Mouse (Mus musculus): ENCODE measurements at regions not wholly inside any gene's neighbourhood (a gene's known extent, or its start where the extent isn't known, plus 50 kb on each side); places are given as distances from the start of the nearest gene placed in this dataset.

- DNase-seq, result no peak
Observed at GRCm38 (mm10) chr4:10786701-10787100, 87.6 kb upstream of the 2610301B20Rik start.

- peak; percentile 16 for DNase-seq
Observed at GRCm38 (mm10) chr4:10788306-10788705, 86.0 kb upstream of the 2610301B20Rik start.

- DNase-seq, result no peak
Observed at GRCm38 (mm10) chr4:10789141-10789540, 85.2 kb upstream of the 2610301B20Rik start.

GRCm38 (mm10) chr4:10792628-10793027 is 81.7 kb upstream of the 2610301B20Rik start:
- no peak for DNase-seq

GRCm38 (mm10) chr4:10794471-10794870 is 79.8 kb upstream of the 2610301B20Rik start:
- no peak for DNase-seq

GRCm38 (mm10) chr4:10800780-10801553 is 73.3 kb upstream of the 2610301B20Rik start:
- DNase-seq, result no peak

GRCm38 (mm10) chr4:10804735-10805134 is 69.6 kb upstream of the 2610301B20Rik start:
- no peak for DNase-seq

GRCm38 (mm10) chr4:10807260-10807659 is 67.0 kb upstream of the 2610301B20Rik start:
- no peak for DNase-seq

GRCm38 (mm10) chr4:10812931-10813330 is 61.4 kb upstream of the 2610301B20Rik start:
- DNase-seq, result no peak
